Mouse (Mus musculus): ENCODE results near the gene Rnf144a. TPM values are rescaled to one million over a fixed set of nuclear protein-coding genes. Genes with fewer than 3 reads are reported as not detected.

Rnf144a gene
- polyA plus RNA-seq, 1 experiment = 12.0 TPM

- no peak overlapping the region for H3K27ac ChIP-seq (ENCODE audit: control insufficient read depth, insufficient read depth, low read length)
Measured at GRCm38 (mm10) chr12:26357246-26357645, 57.8 kb downstream of the Rnf144a start.

DNA sequence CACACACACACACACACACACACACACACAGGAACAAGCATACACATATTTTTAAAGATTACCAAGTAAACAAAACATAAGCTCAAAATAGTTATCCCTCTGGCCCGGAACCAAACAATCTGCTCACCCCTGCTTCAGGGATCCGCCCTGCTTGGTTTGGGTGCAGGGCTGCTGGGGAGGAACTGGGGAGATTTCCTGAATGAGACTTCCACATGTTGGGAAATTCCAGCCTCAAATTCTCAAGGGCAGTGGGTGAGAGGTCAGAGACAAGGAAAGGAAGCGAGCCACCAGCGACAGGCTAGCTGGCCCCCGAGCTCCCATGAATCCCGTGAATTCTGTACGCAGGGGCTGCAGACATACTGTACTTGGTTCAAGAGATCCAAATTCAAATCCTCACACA, 58.9 kb downstream of the Rnf144a start:
- no peaks in the 10 kb centered on the region for H3K4me1 ChIP-seq (replicated peaks; ENCODE audit: control insufficient read depth, insufficient read depth, low read length)
- no peak overlapping the region for H3K27ac ChIP-seq (ENCODE audit: control insufficient read depth, insufficient read depth, low read length)
- no peak for DNase-seq
- no peaks in the 10 kb centered on the region for H3K36me3 ChIP-seq (ENCODE audit: control insufficient read depth, insufficient read depth, low read length)
- 93% methylated on average over 7 of the region's 7 CpGs for WGBS
- H3K4me3 ChIP-seq (ENCODE audit: control insufficient read depth, insufficient read depth, low read length) = no peak overlapping the region
- no peaks in the 10 kb centered on the region for H3K27me3 ChIP-seq (ENCODE audit: control insufficient read depth, insufficient read depth, low read length)
- TF ChIP-seq POLR2A (IDR thresholded peaks at IDR 0.05; ENCODE audit: control insufficient read depth, extremely low read depth, insufficient read depth, low read length, poor library complexity) = no peak
- no peak for TF ChIP-seq CTCF (IDR thresholded peaks at IDR 0.05; ENCODE audit: borderline replicate concordance, control insufficient read depth, extremely low read depth, insufficient read depth, low read length, poor library complexity)

More at GRCm38 (mm10) chr12:26357246-26357645, 57.8 kb downstream of the Rnf144a start:
- Histone ChIP-seq H3K36me3 (ENCODE audit: control insufficient read depth, insufficient read depth, low read length) (no peaks in the 10 kb centered on the region), H3K4me3 (ENCODE audit: control insufficient read depth, insufficient read depth, low read length) (no peak overlapping the region), H3K27me3 (ENCODE audit: control insufficient read depth, insufficient read depth, low read length) (no peaks in the 10 kb centered on the region), H3K4me1 (replicated peaks; ENCODE audit: control insufficient read depth, insufficient read depth, low read length) (no peaks in the 10 kb centered on the region)
- TF ChIP-seq POLR2A (IDR thresholded peaks at IDR 0.05; ENCODE audit: control insufficient read depth, extremely low read depth, insufficient read depth, low read length, poor library complexity) (no peak), CTCF (IDR thresholded peaks at IDR 0.05; ENCODE audit: borderline replicate concordance, control insufficient read depth, extremely low read depth, insufficient read depth, low read length, poor library complexity) (no peak)
- WGBS = 98% methylated on average over 4 of the region's 4 CpGs
- DNase-seq = no peak

DNA sequence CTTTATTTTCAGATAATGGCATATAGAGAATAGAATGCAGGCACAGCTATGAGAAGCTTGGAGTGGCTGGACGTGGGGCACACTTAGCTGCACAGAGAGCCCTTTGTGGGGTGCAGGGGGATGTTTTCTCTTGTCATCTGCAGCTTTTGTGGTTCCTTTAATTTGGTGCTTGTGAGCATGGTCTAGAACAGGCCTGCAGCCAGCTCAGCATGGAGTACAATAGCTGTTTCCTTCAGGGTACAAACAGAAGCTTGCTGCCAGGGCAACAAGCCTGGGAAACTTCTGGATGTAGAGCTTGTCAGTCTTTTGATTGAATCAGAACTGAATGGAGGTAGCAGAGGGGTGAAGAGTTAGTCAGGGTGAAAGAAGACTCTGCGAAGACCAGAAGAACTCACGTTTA, 63.7 kb downstream of the Rnf144a start:
- DNase-seq = no peak
- no peak for TF ChIP-seq CTCF (IDR thresholded peaks at IDR 0.05; ENCODE audit: borderline replicate concordance, control insufficient read depth, extremely low read depth, insufficient read depth, low read length, poor library complexity)
- no peak for TF ChIP-seq POLR2A (IDR thresholded peaks at IDR 0.05; ENCODE audit: control insufficient read depth, extremely low read depth, insufficient read depth, low read length, poor library complexity)
- H3K27me3 ChIP-seq (ENCODE audit: control insufficient read depth, insufficient read depth, low read length) = no peaks in the 10 kb centered on the region
- no peak overlapping the region for H3K27ac ChIP-seq (ENCODE audit: control insufficient read depth, insufficient read depth, low read length)
- no peak overlapping the region for H3K4me3 ChIP-seq (ENCODE audit: control insufficient read depth, insufficient read depth, low read length)
- H3K4me1 ChIP-seq (replicated peaks; ENCODE audit: control insufficient read depth, insufficient read depth, low read length) = peaks cover 3% of the 10 kb centered on the region
- H3K36me3 ChIP-seq (ENCODE audit: control insufficient read depth, insufficient read depth, low read length) = no peaks in the 10 kb centered on the region
- WGBS = 84% methylated on average over 3 of the region's 3 CpGs

DNA sequence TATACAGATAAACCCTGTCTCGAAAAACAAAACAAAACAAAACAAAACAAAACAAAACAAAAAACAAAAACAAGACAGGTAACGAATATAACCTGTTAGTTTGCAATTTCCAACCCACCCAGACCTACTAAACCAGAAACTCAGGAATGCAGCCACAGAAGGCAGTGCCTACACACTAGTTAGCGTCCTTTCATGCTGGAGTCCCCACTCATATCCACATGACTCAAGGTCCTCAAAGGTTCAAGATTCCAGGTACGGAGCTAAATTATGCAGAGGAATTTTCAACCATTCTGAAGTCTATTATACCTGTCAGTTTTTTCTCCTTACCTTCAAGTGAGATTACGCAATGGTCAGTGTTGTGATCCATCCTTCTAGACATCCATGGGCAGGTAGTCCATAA, 70.6 kb downstream of the Rnf144a start:
- WGBS = 97% methylated on average over 5 of the region's 5 CpGs
- no peaks in the 10 kb centered on the region for H3K27me3 ChIP-seq (ENCODE audit: control insufficient read depth, insufficient read depth, low read length)

GRCm38 (mm10) chr12:26343131-26343530, 71.9 kb downstream of the Rnf144a start:
- no peak overlapping the region for H3K27ac ChIP-seq (ENCODE audit: control insufficient read depth, insufficient read depth, low read length)
- WGBS = 73% methylated on average over 2 of the region's 2 CpGs

More for the DNA sequence above, 70.6 kb downstream of the Rnf144a start:
- TF ChIP-seq POLR2A (IDR thresholded peaks at IDR 0.05; ENCODE audit: control insufficient read depth, extremely low read depth, insufficient read depth, low read length, poor library complexity) (no peak), CTCF (IDR thresholded peaks at IDR 0.05; ENCODE audit: borderline replicate concordance, control insufficient read depth, extremely low read depth, insufficient read depth, low read length, poor library complexity) (no peak)
- no peak for DNase-seq
- Histone ChIP-seq H3K4me1 (replicated peaks; ENCODE audit: control insufficient read depth, insufficient read depth, low read length) (peaks cover 17% of the 10 kb centered on the region), H3K36me3 (ENCODE audit: control insufficient read depth, insufficient read depth, low read length) (no peaks in the 10 kb centered on the region), H3K27ac (ENCODE audit: control insufficient read depth, insufficient read depth, low read length) (no peak overlapping the region), H3K4me3 (ENCODE audit: control insufficient read depth, insufficient read depth, low read length) (no peak overlapping the region)

DNA sequence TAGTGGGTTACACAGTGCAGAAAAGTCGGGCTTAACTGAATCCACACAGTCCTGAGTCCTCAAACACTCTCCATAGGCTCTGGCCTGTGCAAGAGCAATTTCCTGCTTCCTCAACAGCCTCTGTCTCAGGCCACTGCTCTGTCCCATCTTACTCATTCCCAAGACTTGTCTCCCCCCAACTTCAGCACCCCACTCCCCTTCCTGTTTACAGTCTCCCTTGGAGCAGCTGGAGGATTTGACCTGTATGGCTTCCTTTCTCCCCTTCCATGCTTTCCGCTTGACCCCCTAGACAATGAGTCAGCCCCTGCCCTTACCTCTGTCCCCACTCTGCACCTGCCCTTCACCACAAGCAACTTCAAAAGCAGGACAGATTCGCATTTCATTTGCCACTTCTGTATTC, 72.4 kb downstream of the Rnf144a start:
- Histone ChIP-seq H3K4me1 (replicated peaks; ENCODE audit: control insufficient read depth, insufficient read depth, low read length) (peaks cover 17% of the 10 kb centered on the region), H3K27me3 (ENCODE audit: control insufficient read depth, insufficient read depth, low read length) (no peaks in the 10 kb centered on the region), H3K27ac (ENCODE audit: control insufficient read depth, insufficient read depth, low read length) (no peak overlapping the region; the same call in 1 of the 2 replicates), H3K4me3 (ENCODE audit: control insufficient read depth, insufficient read depth, low read length) (no peak overlapping the region), H3K36me3 (ENCODE audit: control insufficient read depth, insufficient read depth, low read length) (no peaks in the 10 kb centered on the region)
- DNase-seq = no peak
- TF ChIP-seq POLR2A (IDR thresholded peaks at IDR 0.05; ENCODE audit: control insufficient read depth, extremely low read depth, insufficient read depth, low read length, poor library complexity) (no peak), CTCF (IDR thresholded peaks at IDR 0.05; ENCODE audit: borderline replicate concordance, control insufficient read depth, extremely low read depth, insufficient read depth, low read length, poor library complexity) (no peak)
- WGBS = 44% methylated on average over 3 of the region's 3 CpGs

More at GRCm38 (mm10) chr12:26343131-26343530, 71.9 kb downstream of the Rnf144a start:
- DNase-seq = no peak
- Histone ChIP-seq H3K4me1 (replicated peaks; ENCODE audit: control insufficient read depth, insufficient read depth, low read length) (peaks cover 17% of the 10 kb centered on the region), H3K4me3 (ENCODE audit: control insufficient read depth, insufficient read depth, low read length) (no peak overlapping the region), H3K36me3 (ENCODE audit: control insufficient read depth, insufficient read depth, low read length) (no peaks in the 10 kb centered on the region), H3K27me3 (ENCODE audit: control insufficient read depth, insufficient read depth, low read length) (no peaks in the 10 kb centered on the region)
- TF ChIP-seq CTCF (IDR thresholded peaks at IDR 0.05; ENCODE audit: borderline replicate concordance, control insufficient read depth, extremely low read depth, insufficient read depth, low read length, poor library complexity) (no peak), POLR2A (IDR thresholded peaks at IDR 0.05; ENCODE audit: control insufficient read depth, extremely low read depth, insufficient read depth, low read length, poor library complexity) (no peak)

GRCm38 (mm10) chr12:26342086-26342485, 73.0 kb downstream of the Rnf144a start:
- Histone ChIP-seq H3K4me1 (replicated peaks; ENCODE audit: control insufficient read depth, insufficient read depth, low read length) (peaks cover 17% of the 10 kb centered on the region), H3K27ac (ENCODE audit: control insufficient read depth, insufficient read depth, low read length) (no peak overlapping the region)

More at GRCm38 (mm10) chr12:26342086-26342485, 73.0 kb downstream of the Rnf144a start:
- Histone ChIP-seq H3K36me3 (ENCODE audit: control insufficient read depth, insufficient read depth, low read length) (no peaks in the 10 kb centered on the region), H3K27me3 (ENCODE audit: control insufficient read depth, insufficient read depth, low read length) (no peaks in the 10 kb centered on the region), H3K4me3 (ENCODE audit: control insufficient read depth, insufficient read depth, low read length) (no peak overlapping the region)
- TF ChIP-seq POLR2A (IDR thresholded peaks at IDR 0.05; ENCODE audit: control insufficient read depth, extremely low read depth, insufficient read depth, low read length, poor library complexity) (no peak), CTCF (IDR thresholded peaks at IDR 0.05; ENCODE audit: borderline replicate concordance, control insufficient read depth, extremely low read depth, insufficient read depth, low read length, poor library complexity) (no peak)
- DNase-seq = no peak
- WGBS = 89% methylated on average over 4 of the region's 4 CpGs
